Mouse (Mus musculus) spleen, adult 12 weeks (tissue): ENCODE measurements around the gene Bin2.

Source experiments
- DNase-seq: peaks from one replicate; pipeline ENCODE4 v3.0.0; 2022; ENCODE audit warnings: low spot score

Bin2 gene

GRCm38 (mm10) chr15:100669337-100669736, at the start of gene Bin2:
Gene Bin2 (minus strand): TSS chr15:100669553.
- DNase-seq, result peak; percentile 63

- DNase-seq, result no peak
Observed at GRCm38 (mm10) chr15:100718572-100718971, 49.2 kb upstream of the Bin2 start.

- no peak for DNase-seq
Observed at GRCm38 (mm10) chr15:100717933-100718332, 48.6 kb upstream of the Bin2 start.

GRCm38 (mm10) chr15:100715399-100715993, 46.1 kb upstream of the Bin2 start:
- no peak for DNase-seq

- DNase-seq, result no peak
Observed at GRCm38 (mm10) chr15:100714470-100714869, 45.1 kb upstream of the Bin2 start.

GRCm38 (mm10) chr15:100710838-100711237, 41.5 kb upstream of the Bin2 start:
- DNase-seq, result no peak

GRCm38 (mm10) chr15:100708433-100709078, 39.2 kb upstream of the Bin2 start:
- no peak for DNase-seq

- peak; percentile 55 for DNase-seq
Observed at GRCm38 (mm10) chr15:100706226-100706625, 36.9 kb upstream of the Bin2 start.

- DNase-seq, result no peak
Observed at GRCm38 (mm10) chr15:100705376-100705775, 36.0 kb upstream of the Bin2 start.

- no peak for DNase-seq
Observed at GRCm38 (mm10) chr15:100703913-100704312, 34.6 kb upstream of the Bin2 start.

- DNase-seq, result no peak
Observed at GRCm38 (mm10) chr15:100701856-100702255, 32.5 kb upstream of the Bin2 start.

- no peak for DNase-seq
Observed at GRCm38 (mm10) chr15:100701108-100701507, 31.8 kb upstream of the Bin2 start.

GRCm38 (mm10) chr15:100700424-100700823, 31.1 kb upstream of the Bin2 start:
- no peak for DNase-seq

- no peak for DNase-seq
Observed at GRCm38 (mm10) chr15:100699386-100699785, 30.0 kb upstream of the Bin2 start.

GRCm38 (mm10) chr15:100698078-100698477, 28.7 kb upstream of the Bin2 start:
- DNase-seq, result no peak

- DNase-seq, result no peak
Observed at GRCm38 (mm10) chr15:100694406-100694805, 25.1 kb upstream of the Bin2 start.

GRCm38 (mm10) chr15:100691990-100692389, 22.6 kb upstream of the Bin2 start:
- DNase-seq, result no peak

- no peak for DNase-seq
Observed at GRCm38 (mm10) chr15:100687430-100687971, 18.1 kb upstream of the Bin2 start, which contains the start of gene Cela1. Gene Cela1 (minus strand): TSS chr15:100687921.

GRCm38 (mm10) chr15:100686989-100687388, 17.6 kb upstream of the Bin2 start:
- no peak for DNase-seq

- DNase-seq, result no peak
Observed at GRCm38 (mm10) chr15:100686434-100686833, 17.1 kb upstream of the Bin2 start.

- no peak for DNase-seq
Observed at GRCm38 (mm10) chr15:100685849-100686248, 16.5 kb upstream of the Bin2 start.

GRCm38 (mm10) chr15:100685255-100685654, 15.9 kb upstream of the Bin2 start:
- DNase-seq, result peak; percentile 65

- no peak for DNase-seq
Observed at GRCm38 (mm10) chr15:100684450-100684849, 15.1 kb upstream of the Bin2 start.

- DNase-seq, result peak; percentile 72
Observed at GRCm38 (mm10) chr15:100683041-100683440, 13.7 kb upstream of the Bin2 start.
